Comparison of ENCODE assay signal across 8 mouse cellular contexts in the genomic region with DNA sequence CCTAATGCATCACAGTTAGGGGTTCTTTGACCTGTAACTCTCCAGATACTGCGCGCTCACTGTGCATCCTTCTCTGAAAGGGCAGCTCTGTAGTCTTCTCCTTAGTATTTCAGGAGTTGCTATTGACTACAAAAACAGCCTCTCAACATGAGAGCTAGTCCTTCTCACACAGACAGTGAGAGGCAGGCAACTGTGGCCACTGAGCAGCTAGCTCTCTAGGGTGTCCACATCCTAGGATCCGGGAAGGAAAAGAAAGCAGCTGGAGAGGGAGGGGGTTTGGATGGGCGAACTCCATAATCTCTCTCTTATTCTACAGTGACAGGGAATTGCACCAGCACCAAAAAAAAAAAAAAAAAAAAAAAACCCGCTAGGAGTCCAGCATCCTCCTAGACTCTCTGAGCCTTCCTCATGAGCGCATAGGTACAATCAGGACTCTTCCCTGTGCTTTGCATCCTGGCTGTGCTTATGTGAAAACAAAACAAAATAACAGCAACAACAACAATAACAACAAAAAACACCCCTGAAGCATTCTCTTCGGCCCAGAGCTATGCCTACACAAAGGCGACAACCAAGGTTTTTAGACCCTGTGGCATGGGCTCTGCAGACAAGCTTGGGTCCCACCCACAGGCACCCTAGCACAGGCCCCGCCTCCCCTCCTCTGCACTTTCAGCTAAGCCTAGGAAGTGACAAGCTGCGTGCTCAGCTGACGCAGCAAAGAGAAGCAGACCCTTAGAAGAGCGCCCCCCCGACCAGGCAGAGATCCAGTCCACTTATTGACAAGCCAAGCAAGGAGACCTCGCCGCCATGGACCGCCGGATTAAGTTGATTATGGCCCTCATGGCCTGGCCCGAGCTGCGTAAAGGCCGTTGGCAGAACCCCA. TPM values are rescaled to one million over a fixed set of nuclear protein-coding genes. Genes with fewer than 3 reads are reported as not detected.
A peak's percentile ranks its signal among the peaks of the same experiment; 100 is the strongest.
DNase-seq lines count a peak whose midpoint lies in the region; ATAC-seq lines count a peak whose summit lies in the region.

Gene Rtl8c (plus strand): TSS at position 791 of the 880 bp plus-strand sequence.

- peak within 1 kb of the TSS; percentile 65 for H3K9ac ChIP-seq in hindbrain, embryonic 12.5 days
- H3K9ac ChIP-seq in lung, embryonic 15.5 days = peak within 1 kb of the TSS; percentile 42

- no peaks in the 10 kb centered on the region for H3K36me3 ChIP-seq in hindbrain, embryonic 12.5 days
- no peaks in the 10 kb centered on the region for H3K36me3 ChIP-seq in lung, embryonic 15.5 days

- H3K4me1 ChIP-seq in hindbrain, embryonic 12.5 days = no peaks in the 10 kb centered on the region
- H3K4me1 ChIP-seq in lung, embryonic 15.5 days = no peaks in the 10 kb centered on the region

- H3K4me2 ChIP-seq in hindbrain, embryonic 12.5 days (replicated peaks) = peak within 1 kb of the TSS; percentile 50
- H3K4me2 ChIP-seq in lung, embryonic 15.5 days = peak within 1 kb of the TSS; percentile 64

- peak; percentile 64 for DNase-seq in T-cell, adult 2 months (ENCODE audit: low spot score)
- DNase-seq in cerebellum, postnatal 25 days = peak; percentile 71 to 82
- peak; percentile 72 to 75 for DNase-seq in frontal cortex, postnatal 36 days (ENCODE audit: low spot score in 2 of 2)
- DNase-seq in layer of hippocampus, postnatal 10 days (ENCODE audit: low spot score in 2 of 2) = peak; percentile 59 to 72
- DNase-seq in ovary, adult 18-20 months (ENCODE audit: low spot score) = peak; percentile 24
- DNase-seq in thymus, postnatal 25 days = peak; percentile 71

- WGBS in hindbrain, embryonic 12.5 days = 30% methylated on average over 20 of the region's 20 CpGs
- WGBS in lung, embryonic 15.5 days = 25% methylated on average over 20 of the region's 20 CpGs

- peak within 1 kb of the TSS; percentile 76 for H3K27ac ChIP-seq in hindbrain, embryonic 12.5 days
- H3K27ac ChIP-seq in lung, embryonic 15.5 days = no peak within 1 kb of the TSS; the same call in 1 of the 2 replicates

- no peaks in the 10 kb centered on the region for H3K27me3 ChIP-seq in hindbrain, embryonic 12.5 days
- H3K27me3 ChIP-seq in lung, embryonic 15.5 days = no peaks in the 10 kb centered on the region

- peak within 1 kb of the TSS; percentile 41 for H3K4me3 ChIP-seq in hindbrain, embryonic 12.5 days
- H3K4me3 ChIP-seq in lung, embryonic 15.5 days = peak within 1 kb of the TSS; percentile 45

- no peaks in the 10 kb centered on the region for H3K9me3 ChIP-seq in hindbrain, embryonic 12.5 days (replicated peaks)
- no peaks in the 10 kb centered on the region for H3K9me3 ChIP-seq in lung, embryonic 15.5 days

- peak; percentile 95 for ATAC-seq in hindbrain, embryonic 12.5 days (ENCODE audit: low FRiP score)
- ATAC-seq in lung, embryonic 15.5 days (ENCODE audit: borderline replicate concordance, extremely low read depth, low FRiP score, low TSS enrichment) = peak; percentile 95

RNA-seq across cellular contexts. Expression of gene Rtl8c, which starts in this region (rescaled TPM):
- polyA plus RNA-seq in hindbrain, embryonic 12.5 days (2016; fragmentation: Nextera tagmentation; extraction: Ambion mirVana) = 98.0 and 99.3 TPM in 2 replicates
- 100 to 1,000 TPM; 116 to 128 TPM for total RNA-seq in layer of hippocampus, postnatal 10 days (2021)
- polyA plus RNA-seq in lung, embryonic 15.5 days (2015; fragmentation: Nextera tagmentation; extraction: Ambion mirVana) = 33.2 and 35.3 TPM in 2 replicates

Comparison
In these comparisons a context has a peak if more than half of its experiments do, and no peak if none do; other contexts are left out.
1. DNase-seq: peak in every context shown above with its lines; median percentile 76 in cerebellum, postnatal 25 days; 74 in frontal cortex, postnatal 36 days; 71 in thymus, postnatal 25 days; 66 in layer of hippocampus, postnatal 10 days; 64 in T-cell, adult 2 months; 24 in ovary, adult 18-20 months.